ENCODE assay signal across 17 mouse cellular contexts in genomic region chr17:28300850-28301249, GRCm38 (mm10). TPM values are rescaled to one million over a fixed set of nuclear protein-coding genes. Genes with fewer than 3 reads are reported as not detected.
A peak's percentile ranks its signal among the peaks of the same experiment; 100 is the strongest.
DNase-seq lines count a peak whose midpoint lies in the region; ATAC-seq and TF ChIP-seq lines count a peak whose summit lies in the region.
"Had no signal": no experiment of that assay in that cellular context is flagged by ENCODE, and none has a peak within 500 bp of the region (broad histone marks: within the 10 kb centered on the region; RNA-seq: fewer than 3 reads in every experiment).

No protein-coding gene starts in this region.

- no peaks in the 10 kb centered on the region; the same call in 1 of the 2 replicates for H3K36me3 ChIP-seq in hindbrain, postnatal 0 days (ENCODE audit: insufficient read depth, low read length)
- H3K36me3 ChIP-seq in hindbrain, embryonic 11.5 days (ENCODE audit: control insufficient read depth, insufficient read depth, low read length), result no peaks in the 10 kb centered on the region
- 0 out of 2 replicates have a peak, but pooled peaks cover 5% of the 10 kb centered on the region for H3K36me3 ChIP-seq in midbrain, embryonic 13.5 days
- H3K36me3 ChIP-seq in midbrain, embryonic 14.5 days (ENCODE audit: control insufficient read depth, insufficient read depth, low read length), result 0 out of 2 replicates have a peak, but pooled peaks cover 5% of the 10 kb centered on the region
- peaks cover 29% of the 10 kb centered on the region for H3K36me3 ChIP-seq in limb, embryonic 14.5 days (ENCODE audit: control insufficient read depth, insufficient read depth, low read length)
- H3K36me3 ChIP-seq: hindbrain, embryonic 15.5 days had no signal

- no peak overlapping the region for H3K9ac ChIP-seq in hindbrain, postnatal 0 days (replicated peaks; ENCODE audit: low read length)
- no peak overlapping the region for H3K9ac ChIP-seq in hindbrain, embryonic 11.5 days (ENCODE audit: low read depth, low read length)
- no peak overlapping the region for H3K9ac ChIP-seq in midbrain, embryonic 13.5 days (replicated peaks)
- no peak overlapping the region for H3K9ac ChIP-seq in midbrain, embryonic 14.5 days (replicated peaks; ENCODE audit: low read length)
- no peak overlapping the region for H3K9ac ChIP-seq in limb, embryonic 14.5 days (ENCODE audit: low read depth, low read length, severe bottlenecking)
- H3K9ac ChIP-seq: hindbrain, embryonic 15.5 days; liver, embryonic 15.5 days had no signal

- no peaks in the 10 kb centered on the region for H3K27me3 ChIP-seq in hindbrain, postnatal 0 days (ENCODE audit: insufficient read depth, low read length)
- no peaks in the 10 kb centered on the region for H3K27me3 ChIP-seq in hindbrain, embryonic 11.5 days (ENCODE audit: control insufficient read depth, insufficient read depth, low read length)
- no peaks in the 10 kb centered on the region for H3K27me3 ChIP-seq in midbrain, embryonic 13.5 days
- no peaks in the 10 kb centered on the region for H3K27me3 ChIP-seq in midbrain, embryonic 14.5 days (ENCODE audit: control insufficient read depth, insufficient read depth, low read length)
- H3K27me3 ChIP-seq in limb, embryonic 14.5 days (ENCODE audit: control insufficient read depth, insufficient read depth, low read length), result no peaks in the 10 kb centered on the region
- H3K27me3 ChIP-seq: hindbrain, embryonic 15.5 days; liver, embryonic 15.5 days had no signal

- DNase-seq in adrenal gland, postnatal 14 days, result peak; percentile 45
- DNase-seq in adrenal gland, postnatal 25 days, result no peak
- no peak for DNase-seq in hindbrain, postnatal 0 days (ENCODE audit: low spot score)
- no peak for DNase-seq in hindbrain, embryonic 11.5 days (ENCODE audit: low spot score)
- no peak for DNase-seq in midbrain, embryonic 14.5 days
- no peak for DNase-seq in limb, embryonic 14.5 days (ENCODE audit: low spot score)
- DNase-seq: cerebellum, adult 11 months; gastrocnemius, postnatal 10 days; kidney, adult 11 months; left cerebral cortex, postnatal 4 days; spleen, adult 18-20 months; thymus, postnatal 4 days had no signal

- H3K27ac ChIP-seq in hindbrain, postnatal 0 days, result 0 out of 2 replicates have a peak overlapping the region, but pooled peaks have one; percentile 4
- H3K27ac ChIP-seq in hindbrain, embryonic 11.5 days (ENCODE audit: low read depth, low read length), result no peak overlapping the region
- no peak overlapping the region for H3K27ac ChIP-seq in midbrain, embryonic 13.5 days
- H3K27ac ChIP-seq in midbrain, embryonic 14.5 days (replicated peaks; ENCODE audit: low read depth, low read length), result no peak overlapping the region
- H3K27ac ChIP-seq in limb, embryonic 14.5 days (replicated peaks; ENCODE audit: low read depth, low read length), result 0 out of 2 replicates have a peak overlapping the region, but pooled peaks have one; percentile 8
- H3K27ac ChIP-seq: hindbrain, embryonic 15.5 days; liver, embryonic 15.5 days had no signal

- no peak overlapping the region for H3K4me2 ChIP-seq in hindbrain, postnatal 0 days (ENCODE audit: low read depth, low read length)
- H3K4me2 ChIP-seq in hindbrain, embryonic 11.5 days (replicated peaks; ENCODE audit: low read depth, low read length), result no peak overlapping the region
- no peak overlapping the region for H3K4me2 ChIP-seq in midbrain, embryonic 13.5 days (replicated peaks)
- no peak overlapping the region for H3K4me2 ChIP-seq in midbrain, embryonic 14.5 days (ENCODE audit: low read length)
- no peak overlapping the region for H3K4me2 ChIP-seq in limb, embryonic 14.5 days (replicated peaks; ENCODE audit: low read depth, low read length, severe bottlenecking)
- H3K4me2 ChIP-seq: hindbrain, embryonic 15.5 days; liver, embryonic 15.5 days had no signal

- peak; percentile 60 for ATAC-seq in hindbrain, postnatal 0 days
- ATAC-seq in hindbrain, embryonic 11.5 days (ENCODE audit: low FRiP score), result no peak
- 0 out of 2 replicates have a peak, but pooled peaks have one; percentile 24 for ATAC-seq in midbrain, embryonic 13.5 days
- ATAC-seq in midbrain, embryonic 14.5 days (ENCODE audit: low FRiP score, low TSS enrichment), result no peak
- ATAC-seq in limb, embryonic 14.5 days (ENCODE audit: low FRiP score, low read depth), result no peak
- no peak for ATAC-seq in erythroid progenitor cell, adult 5-6 weeks (replicated peaks; ENCODE audit: low FRiP score, poor library complexity, severe bottlenecking)
- ATAC-seq: CD4-positive, CD25-positive, alpha-beta regulatory T cell, adult 4 months had no signal

- H3K4me3 ChIP-seq in hindbrain, postnatal 0 days (ENCODE audit: low read length), result no peak overlapping the region
- no peak overlapping the region for H3K4me3 ChIP-seq in hindbrain, embryonic 11.5 days (ENCODE audit: low read depth, low read length)
- H3K4me3 ChIP-seq in midbrain, embryonic 13.5 days (replicated peaks), result no peak overlapping the region
- no peak overlapping the region for H3K4me3 ChIP-seq in midbrain, embryonic 14.5 days (replicated peaks; ENCODE audit: low read depth, low read length)
- no peak overlapping the region for H3K4me3 ChIP-seq in limb, embryonic 14.5 days (replicated peaks; ENCODE audit: low read length)
- H3K4me3 ChIP-seq: hindbrain, embryonic 15.5 days; liver, embryonic 15.5 days had no signal

- 42% methylated on average over 3 of the region's 3 CpGs for WGBS in hindbrain, postnatal 0 days
- 62% methylated on average over 3 of the region's 3 CpGs for WGBS in hindbrain, embryonic 11.5 days
- WGBS in midbrain, embryonic 13.5 days, result 67% methylated on average over 3 of the region's 3 CpGs
- WGBS in midbrain, embryonic 14.5 days, result 75% methylated on average over 3 of the region's 3 CpGs
- WGBS in limb, embryonic 14.5 days, result 67% methylated on average over 3 of the region's 3 CpGs

- no peak for TF ChIP-seq CTCF in hindbrain, postnatal 0 days (IDR thresholded peaks at IDR 0.05; ENCODE audit: low read depth)

- 0 out of 2 replicates have a peak, but pooled peaks cover 4% of the 10 kb centered on the region for H3K4me1 ChIP-seq in hindbrain, postnatal 0 days (ENCODE audit: insufficient read depth, low read length)
- peaks cover 5% of the 10 kb centered on the region for H3K4me1 ChIP-seq in hindbrain, embryonic 11.5 days (replicated peaks; ENCODE audit: control insufficient read depth, insufficient read depth, low read length)
- peaks cover 3% of the 10 kb centered on the region; the same call in 1 of the 2 replicates for H3K4me1 ChIP-seq in midbrain, embryonic 13.5 days (replicated peaks)
- H3K4me1 ChIP-seq in midbrain, embryonic 14.5 days (ENCODE audit: control insufficient read depth, insufficient read depth, low read length), result no peaks in the 10 kb centered on the region
- H3K4me1 ChIP-seq in limb, embryonic 14.5 days (ENCODE audit: control insufficient read depth, insufficient read depth, low read length), result no peaks in the 10 kb centered on the region
- H3K4me1 ChIP-seq: liver, embryonic 15.5 days had no signal

- TF ChIP-seq POLR2A in limb, embryonic 14.5 days (IDR thresholded peaks at IDR 0.05; ENCODE audit: borderline replicate concordance, extremely low read depth, insufficient read depth, insufficient read length), result no peak

- H3K9me3 ChIP-seq in hindbrain, postnatal 0 days (ENCODE audit: low read length), result no peaks in the 10 kb centered on the region
- no peaks in the 10 kb centered on the region for H3K9me3 ChIP-seq in hindbrain, embryonic 11.5 days (ENCODE audit: control insufficient read depth, low read length)
- H3K9me3 ChIP-seq in midbrain, embryonic 13.5 days, result peaks cover 3% of the 10 kb centered on the region; the same call in 1 of the 2 replicates
- no peaks in the 10 kb centered on the region for H3K9me3 ChIP-seq in midbrain, embryonic 14.5 days (ENCODE audit: control insufficient read depth, low read length)
- H3K9me3 ChIP-seq in limb, embryonic 14.5 days (ENCODE audit: control insufficient read depth, low read length), result no peaks in the 10 kb centered on the region
- H3K9me3 ChIP-seq: hindbrain, embryonic 15.5 days; liver, embryonic 15.5 days had no signal

RNA-seq across cellular contexts. Expression of gene Fance, which starts 12.5 kb away (rescaled TPM):
- 20.5 and 29.6 TPM in 2 replicates for total RNA-seq in adrenal gland, postnatal 14 days (2021)
- total RNA-seq in adrenal gland, postnatal 25 days (2021), result 34.6 and 35.0 TPM in 2 replicates
- 38.7 and 46.5 TPM in 2 replicates for total RNA-seq in hindbrain, postnatal 0 days (2014; rRNA removed)
- polyA plus RNA-seq in hindbrain, postnatal 0 days (2015; fragmentation: Nextera tagmentation; extraction: Ambion mirVana), result 23.6 and 27.2 TPM in 2 replicates
- 18.7 and 22.5 TPM in 2 replicates for polyA plus RNA-seq in hindbrain, embryonic 11.5 days (2014; fragmentation: Nextera tagmentation; extraction: Ambion mirVana)
- 20.2 and 26.9 TPM in 2 replicates for polyA plus RNA-seq in midbrain, embryonic 13.5 days (2015; fragmentation: Nextera tagmentation; extraction: Ambion mirVana)
- polyA plus RNA-seq in midbrain, embryonic 14.5 days (2014; fragmentation: Nextera tagmentation; extraction: Ambion mirVana), result 19.5 and 24.3 TPM in 2 replicates
- polyA plus RNA-seq in limb, embryonic 14.5 days (2012; rRNA removed), result 28.3 and 32.4 TPM in 2 replicates
- 30.8 and 36.1 TPM in 2 replicates for polyA plus RNA-seq in limb, embryonic 14.5 days (2014; fragmentation: Nextera tagmentation; extraction: Ambion mirVana)
- 9.7 and 10.5 TPM in 2 replicates for total RNA-seq in erythroid progenitor cell, adult 5-6 weeks (2015; ENCODE audit: low replicate concordance)
- total RNA-seq in erythroid progenitor cell, adult 5-6 weeks (2017; ENCODE audit: low replicate concordance), result 0.76 and 9.8 TPM in 2 replicates

RNA-seq across cellular contexts. Expression of gene Rpl10a, which starts 27.4 kb away (rescaled TPM):
- total RNA-seq in adrenal gland, postnatal 14 days (2021), result 814 and 958 TPM in 2 replicates
- 789 and 848 TPM in 2 replicates for total RNA-seq in adrenal gland, postnatal 25 days (2021)
- total RNA-seq in hindbrain, postnatal 0 days (2014; rRNA removed), result 699 and 1,071 TPM in 2 replicates
- polyA plus RNA-seq in hindbrain, postnatal 0 days (2015; fragmentation: Nextera tagmentation; extraction: Ambion mirVana), result 337 and 355 TPM in 2 replicates
- polyA plus RNA-seq in hindbrain, embryonic 11.5 days (2014; fragmentation: Nextera tagmentation; extraction: Ambion mirVana), result 445 and 475 TPM in 2 replicates
- polyA plus RNA-seq in midbrain, embryonic 13.5 days (2015; fragmentation: Nextera tagmentation; extraction: Ambion mirVana), result 382 and 387 TPM in 2 replicates
- polyA plus RNA-seq in midbrain, embryonic 14.5 days (2014; fragmentation: Nextera tagmentation; extraction: Ambion mirVana), result 401 and 423 TPM in 2 replicates
- 3,249 and 4,469 TPM in 2 replicates for polyA plus RNA-seq in limb, embryonic 14.5 days (2012; rRNA removed)
- polyA plus RNA-seq in limb, embryonic 14.5 days (2014; fragmentation: Nextera tagmentation; extraction: Ambion mirVana), result 810 and 905 TPM in 2 replicates
- 515 and 750 TPM in 2 replicates for total RNA-seq in erythroid progenitor cell, adult 5-6 weeks (2015; ENCODE audit: low replicate concordance)
- total RNA-seq in erythroid progenitor cell, adult 5-6 weeks (2017; ENCODE audit: low replicate concordance), result 184 and 203 TPM in 2 replicates

RNA-seq across cellular contexts. Expression of gene Tead3, which starts 49.8 kb away (rescaled TPM):
- total RNA-seq in adrenal gland, postnatal 14 days (2021), result 10.6 and 11.4 TPM in 2 replicates
- 10.4 and 13.6 TPM in 2 replicates for total RNA-seq in adrenal gland, postnatal 25 days (2021)
- 6.5 and 9.4 TPM in 2 replicates for total RNA-seq in hindbrain, postnatal 0 days (2014; rRNA removed)
- 1.3 and 1.7 TPM in 2 replicates for polyA plus RNA-seq in hindbrain, postnatal 0 days (2015; fragmentation: Nextera tagmentation; extraction: Ambion mirVana)
- 3.7 and 5.1 TPM in 2 replicates for polyA plus RNA-seq in hindbrain, embryonic 11.5 days (2014; fragmentation: Nextera tagmentation; extraction: Ambion mirVana)
- polyA plus RNA-seq in midbrain, embryonic 13.5 days (2015; fragmentation: Nextera tagmentation; extraction: Ambion mirVana), result 1.9 and 2.9 TPM in 2 replicates
- polyA plus RNA-seq in midbrain, embryonic 14.5 days (2014; fragmentation: Nextera tagmentation; extraction: Ambion mirVana), result 0.78 and 1.7 TPM in 2 replicates
- 85.6 and 102 TPM in 2 replicates for polyA plus RNA-seq in limb, embryonic 14.5 days (2012; rRNA removed)
- polyA plus RNA-seq in limb, embryonic 14.5 days (2014; fragmentation: Nextera tagmentation; extraction: Ambion mirVana), result 17.4 and 17.9 TPM in 2 replicates
- not detected in 2 replicates for total RNA-seq in erythroid progenitor cell, adult 5-6 weeks (2015; ENCODE audit: low replicate concordance)
- total RNA-seq in erythroid progenitor cell, adult 5-6 weeks (2017; ENCODE audit: low replicate concordance), result not detected in 2 replicates
- polyA plus RNA-seq: CD4-positive, CD25-positive, alpha-beta regulatory T cell, adult 4 months had no signal

Comparison
In these comparisons a context has a peak if more than half of its experiments do, and no peak if none do; other contexts are left out.
1. ATAC-seq: peak in hindbrain, postnatal 0 days (single experiment) and midbrain, embryonic 13.5 days (single experiment); none in hindbrain, embryonic 11.5 days (single experiment), midbrain, embryonic 14.5 days (single experiment), limb, embryonic 14.5 days (single experiment) and erythroid progenitor cell, adult 5-6 weeks (single experiment).
2. H3K27ac ChIP-seq: peak in hindbrain, postnatal 0 days (single experiment) and limb, embryonic 14.5 days (single experiment); none in hindbrain, embryonic 11.5 days (single experiment), midbrain, embryonic 13.5 days (single experiment) and midbrain, embryonic 14.5 days (single experiment).